Mouse (Mus musculus) megakaryocyte progenitor cell, adult 5-6 weeks (primary cell): ENCODE measurements at regions not wholly inside any gene's neighbourhood (a gene's known extent, or its start where the extent isn't known, plus 50 kb on each side); places are given as distances from the start of the nearest gene placed in this dataset.

Experiments used
- ATAC-seq: replicated peaks from 2 replicates; pipeline ENCODE4 v1.8.0; 2016; ENCODE audit warnings: mild to moderate bottlenecking, moderate TSS enrichment, inconsistent platforms; ENCODE audit not compliant: poor library complexity

DNA sequence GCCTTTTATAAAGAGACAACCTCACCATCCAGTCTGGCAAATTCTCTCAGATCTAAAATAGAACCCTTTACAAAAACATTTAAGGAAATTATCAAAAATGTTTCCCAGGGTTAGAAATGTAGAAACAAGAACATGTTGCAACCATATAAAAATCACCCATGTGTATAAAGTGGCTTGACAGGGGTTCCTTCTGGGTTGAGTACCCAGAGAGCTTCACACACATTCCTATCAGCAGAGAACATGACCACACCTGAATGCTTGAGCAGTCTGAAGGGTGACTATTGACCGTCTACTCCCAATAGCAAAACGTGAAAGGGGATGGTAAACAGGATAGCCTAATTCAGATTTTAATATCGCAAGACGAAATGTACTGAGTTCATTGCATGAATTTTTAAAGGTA is 57.8 kb upstream of the Zfand5 start:
- no peak for ATAC-seq

- ATAC-seq, result no peak
Measured at GRCm38 (mm10) chr19:21193461-21193860, 78.6 kb upstream of the Zfand5 start.

- ATAC-seq, result no peak
Measured at GRCm38 (mm10) chr19:21192576-21192975, 79.5 kb upstream of the Zfand5 start.

- no peak for ATAC-seq
Measured at GRCm38 (mm10) chr19:21189216-21189615, 82.9 kb upstream of the Zfand5 start.

GRCm38 (mm10) chr19:21186656-21187055 is 85.4 kb upstream of the Zfand5 start:
- no peak for ATAC-seq

DNA sequence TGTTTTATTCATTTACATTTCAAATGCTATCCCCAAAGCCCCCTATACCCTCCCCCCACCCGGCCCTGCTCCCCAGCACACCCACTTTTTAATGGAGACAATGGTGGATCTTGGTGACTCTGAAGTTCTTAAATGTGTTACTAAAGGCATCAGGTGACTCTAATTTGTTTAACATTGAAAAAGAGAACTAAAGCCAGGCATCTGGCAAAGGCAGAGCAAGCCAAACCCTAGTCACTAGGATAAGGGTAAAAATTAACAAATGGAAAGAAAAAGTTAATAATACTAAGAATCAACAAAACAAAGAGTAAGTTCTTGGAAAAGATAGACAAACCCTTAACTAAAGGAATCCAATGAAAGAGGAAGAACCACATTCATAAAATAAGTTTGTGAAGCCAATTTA is 86.1 kb upstream of the Zfand5 start:
- ATAC-seq, result no peak

GRCm38 (mm10) chr19:21183028-21183427 is 89.0 kb upstream of the Zfand5 start:
- no peak for ATAC-seq

- ATAC-seq, result peak; percentile 90
Measured at GRCm38 (mm10) chr19:21179886-21180285, 92.2 kb upstream of the Zfand5 start.

DNA sequence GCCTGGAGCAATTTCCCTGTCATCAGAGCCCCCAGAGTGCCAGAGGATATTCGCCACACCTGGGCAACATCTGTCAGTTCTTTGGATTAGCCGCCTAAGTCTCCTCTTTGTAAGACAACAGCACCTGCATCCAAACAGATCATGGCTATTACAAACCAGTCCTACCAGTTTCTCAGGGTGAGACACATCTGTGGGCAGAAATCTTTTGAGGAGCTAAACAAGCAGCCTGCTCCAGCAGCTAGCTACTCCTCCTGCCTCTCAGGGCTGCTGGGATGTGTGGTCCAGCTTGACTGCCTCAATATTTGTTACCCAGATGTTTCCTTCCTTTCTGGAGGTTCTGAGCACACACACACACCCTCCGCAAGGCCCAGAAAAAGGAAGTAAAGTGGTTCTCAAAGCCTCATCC is 96.6 kb upstream of the Zfand5 start:
- peak; percentile 83 for ATAC-seq

DNA sequence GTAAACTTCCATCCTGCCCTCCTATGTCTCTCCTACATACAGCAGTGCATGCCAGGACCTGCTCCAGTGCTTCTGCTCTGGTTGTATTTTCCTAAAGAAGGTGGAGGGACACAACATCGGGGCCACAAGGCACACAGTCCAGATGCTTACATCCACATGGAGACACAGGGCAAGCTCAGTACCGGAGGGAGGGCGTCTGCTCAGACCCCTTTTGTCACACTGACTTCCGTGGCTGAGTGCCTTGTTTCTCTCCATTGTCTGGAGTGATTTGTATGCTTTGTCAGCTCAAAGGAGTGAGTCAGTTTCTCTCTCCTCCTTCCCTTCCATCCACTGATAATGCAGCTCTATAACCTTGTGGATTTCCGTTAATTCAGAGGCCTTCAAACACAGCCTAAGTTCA is 97.4 kb upstream of the Zfand5 start:
- no peak for ATAC-seq

GRCm38 (mm10) chr19:21173896-21174483 is 98.1 kb upstream of the Zfand5 start:
- ATAC-seq, result peak; percentile 40

DNA sequence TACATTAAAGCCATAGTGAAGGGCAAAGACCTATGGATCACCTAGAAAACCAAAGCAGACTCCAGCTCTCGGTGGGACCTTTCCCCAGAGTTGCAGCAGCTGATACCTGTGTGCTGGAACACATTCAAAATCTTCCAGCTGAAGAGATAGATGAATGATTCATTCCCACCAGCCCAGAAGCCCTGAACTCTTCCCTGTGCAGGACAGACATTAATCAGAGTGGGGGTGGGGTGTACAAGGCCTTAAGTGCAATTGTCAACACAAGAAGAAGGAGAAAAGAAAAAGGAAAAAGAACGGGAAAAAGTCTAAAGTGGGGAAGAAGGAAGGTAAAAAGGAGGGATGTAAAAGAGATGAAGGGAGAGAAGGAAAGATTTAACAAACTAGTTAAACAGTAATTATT is 100.9 kb upstream of the Zfand5 start:
- no peak for ATAC-seq

DNA sequence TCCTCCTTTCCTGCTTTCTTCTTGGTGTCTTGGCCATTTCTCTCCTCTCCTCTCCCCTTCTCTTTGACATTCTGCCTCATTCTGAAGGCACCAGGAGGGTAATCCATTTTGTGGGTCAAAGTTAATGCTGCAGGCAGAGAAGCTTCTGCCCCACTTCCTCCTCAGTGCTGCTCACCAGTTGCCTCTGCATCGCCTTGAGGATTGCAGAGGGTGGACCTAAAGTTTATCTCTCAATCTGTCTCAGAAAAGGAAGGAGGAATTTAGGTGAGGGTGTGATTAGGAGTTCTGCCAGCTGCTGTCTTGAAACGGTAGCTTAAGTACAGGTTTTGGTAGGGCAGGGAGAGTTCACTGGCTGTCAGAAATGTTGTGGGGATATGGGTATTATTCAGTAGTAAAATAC is 101.3 kb upstream of the Zfand5 start:
- peak; percentile 40; the same call in 1 of the 2 replicates for ATAC-seq

GRCm38 (mm10) chr19:21166939-21167338 is 105.1 kb upstream of the Zfand5 start:
- no peak for ATAC-seq

- no peak for ATAC-seq
Measured at GRCm38 (mm10) chr19:21166465-21166860, 105.6 kb upstream of the Zfand5 start.

- no peak for ATAC-seq
Measured at GRCm38 (mm10) chr19:21165763-21166464, 106.2 kb upstream of the Zfand5 start.

GRCm38 (mm10) chr19:21163978-21164377 is 108.1 kb upstream of the Zfand5 start:
- no peak for ATAC-seq

- no peak for ATAC-seq
Measured at GRCm38 (mm10) chr19:21160946-21161345, 111.1 kb upstream of the Zfand5 start.

GRCm38 (mm10) chr19:21159189-21160137 is 112.6 kb upstream of the Zfand5 start:
- no peak for ATAC-seq

DNA sequence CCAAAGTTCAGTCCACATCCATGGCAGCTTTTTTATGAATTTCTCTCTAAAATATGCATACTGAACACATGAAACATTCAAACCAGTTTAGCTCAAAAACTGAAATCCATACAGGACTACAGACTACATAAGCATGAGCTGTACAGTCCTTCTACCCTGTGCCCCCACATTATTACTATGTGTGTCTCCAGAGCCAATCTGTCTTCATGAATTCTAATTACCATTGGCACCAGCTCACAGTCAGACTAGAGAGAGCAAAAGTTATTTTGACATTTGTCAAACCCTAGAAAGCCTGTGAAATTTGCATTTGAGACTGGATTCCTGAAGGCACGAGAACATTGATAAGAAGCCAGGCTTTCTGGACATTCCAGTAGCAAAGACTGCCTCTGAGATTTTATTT is 117.9 kb upstream of the Zfand5 start:
- ATAC-seq, result no peak

GRCm38 (mm10) chr19:21152027-21152426 is 120.1 kb upstream of the Zfand5 start:
- ATAC-seq, result no peak

- ATAC-seq, result no peak
Measured at GRCm38 (mm10) chr19:21150849-21151248, 121.2 kb upstream of the Zfand5 start.
